Mouse (Mus musculus) heart, adult 2 months (tissue): ENCODE results near the gene Jade3. TPM values are rescaled to one million over a fixed set of nuclear protein-coding genes. Genes with fewer than 3 reads are reported as not detected.
A peak's percentile ranks its signal among the peaks of the same experiment; 100 is the strongest.

ENCODE experiments used
- DNase-seq, 2 experiments: peaks; one replicate each; pipeline ENCODE4 v3.0.0; 2021
- H3K27ac ChIP-seq: fragments of 200-600 bp; 2 replicates; pipeline ENCODE4 v1.8.1; 2022
- H3K27me3 ChIP-seq: fragments of 200-500 bp; 2 replicates; pipeline ENCODE4 v1.6.1; 2012; ENCODE audit warnings: mild to moderate bottlenecking, low read length, inconsistent platforms, mixed read lengths; ENCODE audit not compliant: control insufficient read depth, insufficient read depth
- H3K36me3 ChIP-seq: fragments of 200-500 bp; 2 replicates; pipeline ENCODE4 v1.6.1; 2012; ENCODE audit warnings: low read length, inconsistent platforms; ENCODE audit not compliant: control insufficient read depth, insufficient read depth
- H3K4me1 ChIP-seq: fragments of 200-500 bp; 2 replicates; pipeline ENCODE4 v1.6.1; 2011; ENCODE audit warnings: low read length; ENCODE audit not compliant: control insufficient read depth, insufficient read depth
- H3K4me3 ChIP-seq: fragments of 200-600 bp; 2 replicates; pipeline ENCODE4 v1.8.1; 2022
- H3K79me2 ChIP-seq: fragments of 200-500 bp; replicated peaks from 2 replicates; pipeline ENCODE4 v1.6.1; 2012; ENCODE audit warnings: mild to moderate bottlenecking, inconsistent platforms, low read length, moderate library complexity, mixed read lengths; ENCODE audit not compliant: control insufficient read depth, insufficient read depth
- H3K9ac ChIP-seq: fragments of 200-500 bp; 2 replicates; pipeline ENCODE4 v1.6.1; 2012; ENCODE audit warnings: low read depth, mild to moderate bottlenecking, control low read depth, inconsistent platforms, low read length, mixed read lengths
- CTCF ChIP-seq: fragments of 200-600 bp; IDR thresholded peaks from 2 replicates; pipeline ENCODE4 v1.8.1; 2022; ENCODE audit warnings: antibody characterized with exemption, mild to moderate bottlenecking, moderate library complexity
- EP300 ChIP-seq: fragments of 200-500 bp; IDR thresholded peaks from 2 replicates; pipeline ENCODE4 v1.6.1; 2011; ENCODE audit warnings: low read depth, low read length, control low read depth; ENCODE audit not compliant: insufficient read depth
- POLR2A ChIP-seq: fragments of 200-500 bp; IDR thresholded peaks from 2 replicates; pipeline ENCODE4 v1.6.1; 2011; ENCODE audit warnings: mild to moderate bottlenecking, low read depth, low read length, control low read depth; ENCODE audit not compliant: insufficient read depth
- WGBS: fragments of 180-500 bp; shearing (Covaris S2); methylation state at CpG from one replicate; pipeline ENCODE4 v1.1.7; 2018; 5-methylcytosine and 5-hydroxymethylcytosine counted together
- intact Hi-C: fragments of 180-260 bp; cut with DNase I; formaldehyde crosslinking; loops from one replicate; pipeline ENCODE4 v1.15.1; 2025
- polyA plus RNA-seq: library from polyadenylated mRNA; depleted of rRNA; stranded (reverse); fragments of >200 nt; gene quantifications from 2 replicates; pipeline ENCODE4 v1.2.3, GENCODE M21; 2012; rRNA removed
- total RNA-seq, 2 experiments: library from RNA; stranded (reverse); gene quantifications; 2 replicates each; pipeline ENCODE4 v1.2.3; 2021

Gene Jade3
- total and polyA plus RNA-seq, 3 experiments: 0.27 to 2.3 (median 1.9) TPM

GRCm38 (mm10) chrX:20552199-20552598 is 126.7 kb downstream of the Jade3 start:
- no peak for DNase-seq
- 75% methylated on average over 2 of the region's 2 CpGs for WGBS
- TF ChIP-seq EP300: no peak
- no peak for TF ChIP-seq CTCF
- no peak for TF ChIP-seq POLR2A
- intact Hi-C loops: no loop called here
- Histone ChIP-seq H3K36me3 (no peaks in the 10 kb centered on the region), H3K79me2 (no peaks in the 10 kb centered on the region), H3K9ac (no peak overlapping the region), H3K4me3 (no peak overlapping the region), H3K4me1 (no peaks in the 10 kb centered on the region; the same call in 1 of the 2 replicates), H3K27ac (no peak overlapping the region), H3K27me3 (no peaks in the 10 kb centered on the region)

- intact Hi-C loops: no loop called here
- WGBS: 35% methylated on average over 1 of the region's 1 CpGs
Observed at GRCm38 (mm10) chrX:20561846-20562245, 136.4 kb downstream of the Jade3 start.

GRCm38 (mm10) chrX:20563941-20564340 is 138.5 kb downstream of the Jade3 start:
- no peak for TF ChIP-seq POLR2A
- no peak for TF ChIP-seq CTCF
- TF ChIP-seq EP300: no peak
- H3K4me3 ChIP-seq: no peak overlapping the region
- no peak overlapping the region for H3K27ac ChIP-seq
- H3K36me3 ChIP-seq: no peaks in the 10 kb centered on the region
- WGBS: 55% methylated on average over 4 of the region's 4 CpGs
- no peak for DNase-seq
- no peaks in the 10 kb centered on the region for H3K79me2 ChIP-seq
- no peaks in the 10 kb centered on the region for H3K27me3 ChIP-seq
- intact Hi-C loops: no loop called here
- no peak overlapping the region for H3K9ac ChIP-seq
- no peaks in the 10 kb centered on the region for H3K4me1 ChIP-seq

More at GRCm38 (mm10) chrX:20561846-20562245, 136.4 kb downstream of the Jade3 start:
- H3K9ac ChIP-seq: no peak overlapping the region
- H3K36me3 ChIP-seq: no peaks in the 10 kb centered on the region
- H3K79me2 ChIP-seq: no peaks in the 10 kb centered on the region
- no peak overlapping the region for H3K4me3 ChIP-seq
- TF ChIP-seq CTCF (peak; percentile 57), EP300 (no peak)
- no peak overlapping the region for H3K27ac ChIP-seq
- no peaks in the 10 kb centered on the region for H3K27me3 ChIP-seq
- no peak for DNase-seq
- H3K4me1 ChIP-seq: no peaks in the 10 kb centered on the region

Other genes starting within 250 kb of the Jade3 start
- 1 to 10 TPM; 3.8 to 4.8 TPM for gene Slc9a7, start 133.9 kb upstream of the Jade3 start, total RNA-seq
- 2.1 and 2.8 TPM in 2 replicates for gene Slc9a7, start 133.9 kb upstream of the Jade3 start, polyA plus RNA-seq
- gene Rp2, start 61.2 kb upstream of the Jade3 start, total RNA-seq: 10 to 100 TPM in 1 of 2 experiments, 1 to 10 TPM in 1; 9.4 to 10.5 TPM
- 4.0 and 5.0 TPM in 2 replicates for gene Rp2, start 61.2 kb upstream of the Jade3 start, polyA plus RNA-seq
- under 1 TPM; 0.27 to 0.60 TPM for gene Rgn, start 124.1 kb downstream of the Jade3 start, total RNA-seq
- gene Rgn, start 124.1 kb downstream of the Jade3 start, polyA plus RNA-seq: 0.12 and 0.38 TPM in 2 replicates
- 10 to 100 TPM; 18.9 to 19.3 TPM for gene Rbm10, start 191.8 kb downstream of the Jade3 start, total RNA-seq
- 22.3 and 31.5 TPM in 2 replicates for gene Rbm10, start 191.8 kb downstream of the Jade3 start, polyA plus RNA-seq
- 100 to 1,000 TPM; 627 to 694 TPM for gene Ndufb11, start 191.9 kb downstream of the Jade3 start, total RNA-seq
- 486 and 615 TPM in 2 replicates for gene Ndufb11, start 191.9 kb downstream of the Jade3 start, polyA plus RNA-seq
- 100 to 1,000 TPM; 206 to 211 TPM for gene Uba1, start 232.6 kb downstream of the Jade3 start, total RNA-seq
- 180 and 241 TPM in 2 replicates for gene Uba1, start 232.6 kb downstream of the Jade3 start, polyA plus RNA-seq